Mouse (Mus musculus): ENCODE measurements around the gene Fam170b.

GRCm38 (mm10) chr14:32880332-32880731 is 46.6 kb downstream of the Fam170b start:
- TF ChIP-seq CTCF (IDR thresholded peaks at IDR 0.05; ENCODE audit: low read depth) (no peak), EP300 (IDR thresholded peaks at IDR 0.05; ENCODE audit: low read depth) (no peak)

Data from heart, postnatal 0 days (tissue).